Mouse (Mus musculus) layer of hippocampus, adult 2 months (tissue): ENCODE data around the gene Atg4c. TPM values are rescaled to one million over a fixed set of nuclear protein-coding genes. Genes with fewer than 3 reads are reported as not detected.

ENCODE experiments used
- DNase-seq, 2 experiments: peaks; one replicate each; pipeline ENCODE4 v3.0.0; 2022; ENCODE audit warnings: low spot score in 2 of 2
- H3K27ac ChIP-seq: fragments of 200-600 bp; 2 replicates; pipeline ENCODE4 v1.8.1; 2022
- H3K4me3 ChIP-seq: fragments of 200-600 bp; 2 replicates; pipeline ENCODE4 v1.8.1; 2022; ENCODE audit warnings: mild to moderate bottlenecking
- CTCF ChIP-seq: fragments of 200-600 bp; conservative IDR thresholded peaks from 2 replicates; pipeline ENCODE4 v1.8.1; 2022; ENCODE audit warnings: antibody characterized with exemption, mild to moderate bottlenecking, moderate library complexity
- total RNA-seq, 2 experiments: library from RNA; stranded (reverse); gene quantifications; 2 replicates each; pipeline ENCODE4 v1.2.3; 2021

The Atg4c gene
- total RNA-seq, 2 experiments from 2014 or later = 37.7 to 39.7 TPM

DNA sequence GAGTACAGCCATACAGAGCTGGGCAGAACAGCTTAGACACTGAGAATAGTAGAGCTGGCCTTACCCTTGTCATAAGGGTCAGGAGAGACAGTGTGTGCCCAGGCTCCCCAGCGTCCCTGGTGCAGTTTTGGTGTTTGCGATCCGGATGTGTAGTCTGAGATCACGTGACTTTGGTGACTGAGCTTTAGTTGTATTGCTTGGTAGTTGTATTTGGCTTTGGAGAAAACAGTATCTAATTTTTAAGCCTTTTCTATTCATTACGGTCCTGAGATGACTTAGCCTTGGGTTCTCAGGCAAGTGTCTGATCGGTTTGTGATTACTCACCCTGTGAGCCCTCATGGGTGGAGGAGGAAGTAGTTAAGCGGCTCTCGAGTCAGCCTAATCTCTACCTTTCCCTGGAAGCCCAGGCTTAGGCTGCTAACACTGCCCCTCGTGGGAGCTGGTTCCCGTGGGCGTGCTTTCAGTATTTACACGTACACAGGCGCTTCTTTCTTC lies 6.1 kb downstream of the Atg4c start:
- DNase-seq = no peak
- Histone ChIP-seq H3K27ac (peak overlapping the region; percentile 79), H3K4me3 (no peak overlapping the region)
- TF ChIP-seq CTCF = no peak

DNA sequence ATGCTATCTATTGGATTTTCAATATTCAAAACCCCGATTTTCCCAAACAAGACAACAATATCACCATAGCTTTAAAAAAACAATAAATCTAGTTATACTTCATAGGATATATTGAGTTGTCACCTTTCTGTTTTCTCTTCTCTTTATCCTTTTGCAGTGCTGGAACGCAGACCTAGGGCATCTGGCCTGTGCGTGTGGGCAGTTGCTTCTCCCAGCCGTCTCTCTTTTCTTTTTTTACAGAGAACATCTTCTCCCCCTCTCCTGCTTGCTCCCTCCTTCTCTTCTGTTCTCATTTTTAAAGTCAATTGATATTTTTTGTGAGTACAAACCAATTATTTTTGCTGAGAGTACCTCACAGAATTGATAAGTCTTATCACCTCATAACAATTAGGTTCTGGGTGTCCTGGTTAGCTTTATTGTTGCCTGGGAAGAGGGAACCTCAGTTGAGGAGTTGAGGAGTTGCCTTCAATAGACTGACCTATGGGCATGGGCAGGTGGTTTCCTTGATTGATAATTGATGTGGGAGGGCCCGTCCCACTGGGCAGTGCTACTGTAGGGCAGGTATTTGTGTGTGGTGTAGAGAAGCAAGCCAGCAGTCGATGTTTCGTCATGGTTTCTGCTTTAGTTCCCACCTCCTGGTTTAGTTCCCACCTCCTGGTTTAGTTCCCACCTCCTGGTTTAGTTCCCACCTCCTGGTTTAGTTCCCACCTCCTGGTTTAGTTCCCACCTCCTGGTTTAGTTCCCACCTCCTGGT lies 6.8 kb downstream of the Atg4c start:
- DNase-seq = no peak
- peak overlapping the region; percentile 79 for H3K27ac ChIP-seq
- no peak for TF ChIP-seq CTCF
- no peak overlapping the region for H3K4me3 ChIP-seq

DNA sequence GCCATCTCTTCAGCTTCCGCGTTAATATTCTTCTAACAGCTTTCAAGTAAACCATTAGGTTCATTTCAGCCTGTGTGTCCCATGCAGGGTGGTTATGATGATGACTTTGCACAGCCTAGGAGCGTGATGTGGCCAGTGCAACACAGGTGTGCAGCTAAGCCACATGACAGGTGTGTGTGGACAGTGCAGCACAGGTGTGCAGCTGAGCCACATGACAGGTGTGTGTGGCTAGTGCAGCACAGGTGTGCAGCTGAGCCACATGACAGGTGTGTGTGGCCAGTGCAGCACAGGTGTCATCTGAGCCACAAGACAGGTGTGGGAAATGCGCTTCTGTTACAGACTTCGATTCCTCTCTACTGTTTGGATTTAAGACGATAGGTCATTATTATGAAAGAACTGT lies 12.0 kb downstream of the Atg4c start:
- Histone ChIP-seq H3K27ac (no peak overlapping the region), H3K4me3 (no peak overlapping the region)
- no peak for DNase-seq
- no peak for TF ChIP-seq CTCF

DNA sequence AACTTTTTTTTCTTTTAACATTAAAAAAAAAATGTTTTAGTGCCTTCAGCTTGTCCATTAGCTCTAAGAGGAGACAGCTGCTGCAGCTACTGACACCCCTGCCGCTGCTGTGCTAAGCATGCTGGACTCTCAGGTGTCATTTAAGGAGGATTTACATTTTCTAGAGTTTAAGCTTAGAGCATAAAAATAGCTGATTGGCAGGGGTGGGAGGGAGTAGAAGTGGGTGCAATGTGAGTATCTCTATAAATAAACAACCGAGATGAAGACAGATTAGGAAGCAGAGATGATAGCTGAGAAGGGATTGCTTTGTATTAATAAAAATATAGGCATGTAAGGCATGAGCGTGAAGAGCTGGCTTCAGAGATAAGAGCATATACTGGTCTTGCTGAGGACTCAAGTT lies 12.6 kb downstream of the Atg4c start:
- no peak overlapping the region for H3K4me3 ChIP-seq
- peak overlapping the region; percentile 24; the same call in 1 of the 2 replicates for H3K27ac ChIP-seq
- TF ChIP-seq CTCF = 0 out of 2 replicates have a peak, but pooled peaks have one; percentile 3
- no peak for DNase-seq

DNA sequence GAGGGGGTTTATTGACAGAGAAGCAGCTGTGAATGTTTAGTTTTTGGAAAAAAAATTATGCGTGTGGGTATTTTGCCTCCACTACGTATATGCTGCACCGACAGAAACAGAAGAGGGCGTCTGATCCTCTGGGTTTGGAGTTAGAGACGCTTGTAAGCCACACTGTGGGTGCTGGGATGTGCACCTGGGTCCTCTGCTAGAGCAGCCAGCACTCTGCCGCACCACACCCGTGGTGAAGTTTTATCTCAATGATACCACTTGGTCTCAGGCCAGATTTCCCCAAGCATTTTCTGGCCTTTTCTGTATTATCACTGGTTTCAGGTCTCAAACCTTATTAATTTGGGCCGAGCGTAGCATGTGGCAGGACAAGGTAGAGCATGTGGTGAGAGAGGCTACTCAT lies 16.4 kb downstream of the Atg4c start:
- Histone ChIP-seq H3K4me3 (no peak overlapping the region), H3K27ac (no peak overlapping the region)
- DNase-seq = no peak
- TF ChIP-seq CTCF = no peak

DNA sequence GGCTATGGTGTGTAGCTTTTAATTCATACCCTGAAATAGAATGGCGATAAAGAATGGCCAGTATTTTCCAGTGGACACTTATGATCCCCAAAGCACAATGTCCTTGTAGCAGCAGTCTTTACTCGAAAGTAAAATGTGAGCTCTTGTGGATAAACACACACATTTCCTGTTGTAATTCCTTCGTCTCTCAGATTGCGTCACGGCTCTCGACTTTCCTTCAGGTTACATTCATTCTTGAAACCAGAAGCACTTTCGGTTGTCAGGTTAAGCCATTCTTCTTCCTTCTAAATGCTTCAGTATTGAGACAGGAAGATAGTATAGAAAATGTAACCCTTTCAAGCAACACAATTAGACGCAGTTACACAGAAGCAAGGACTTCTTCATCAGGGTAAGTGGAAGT lies 17.9 kb downstream of the Atg4c start:
- H3K27ac ChIP-seq = no peak overlapping the region
- no peak for TF ChIP-seq CTCF
- H3K4me3 ChIP-seq = no peak overlapping the region
- no peak for DNase-seq

DNA sequence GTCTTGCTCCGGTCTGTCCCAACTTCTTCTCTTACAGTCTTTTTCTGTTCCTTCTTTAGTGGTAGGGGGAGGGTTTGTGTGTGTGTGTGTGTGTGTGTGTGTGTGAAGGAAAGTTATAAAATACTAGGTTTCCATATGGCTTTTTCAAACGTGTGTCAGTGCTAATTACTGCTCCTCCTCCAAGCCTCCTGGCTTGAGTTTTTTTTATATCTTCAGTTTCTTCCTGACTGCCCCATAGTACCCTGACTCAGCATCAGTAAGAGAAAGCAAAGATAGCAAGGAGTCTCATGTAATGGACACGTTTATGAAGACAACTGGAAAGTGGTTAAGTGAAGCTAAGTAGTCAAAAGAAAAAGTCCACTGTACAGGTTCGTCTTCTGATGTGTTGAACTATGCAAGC lies 19.4 kb downstream of the Atg4c start:
- Histone ChIP-seq H3K27ac (no peak overlapping the region), H3K4me3 (no peak overlapping the region)
- TF ChIP-seq CTCF = no peak
- DNase-seq = no peak

DNA sequence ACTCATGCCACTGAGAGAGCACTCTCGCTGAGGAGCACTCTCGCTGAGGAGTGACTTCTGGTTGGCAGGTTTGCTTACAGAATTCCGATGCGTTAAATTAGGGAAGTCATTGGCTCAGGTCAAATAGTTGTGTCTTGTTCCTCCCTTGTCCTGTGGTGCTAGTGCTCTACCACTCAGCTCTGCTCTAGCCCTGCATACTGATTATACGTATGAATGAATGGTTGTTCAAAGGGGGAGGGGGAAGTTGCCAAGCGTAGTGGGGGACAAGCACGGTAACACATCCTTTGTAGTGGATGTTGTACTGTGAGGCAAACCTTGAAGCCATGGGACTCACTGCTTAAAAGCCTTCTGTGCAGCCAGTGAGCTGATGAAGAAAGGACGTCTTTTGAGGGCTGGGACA lies 28.5 kb downstream of the Atg4c start:
- no peak overlapping the region for H3K27ac ChIP-seq
- no peak overlapping the region for H3K4me3 ChIP-seq
- DNase-seq = no peak
- no peak for TF ChIP-seq CTCF

DNA sequence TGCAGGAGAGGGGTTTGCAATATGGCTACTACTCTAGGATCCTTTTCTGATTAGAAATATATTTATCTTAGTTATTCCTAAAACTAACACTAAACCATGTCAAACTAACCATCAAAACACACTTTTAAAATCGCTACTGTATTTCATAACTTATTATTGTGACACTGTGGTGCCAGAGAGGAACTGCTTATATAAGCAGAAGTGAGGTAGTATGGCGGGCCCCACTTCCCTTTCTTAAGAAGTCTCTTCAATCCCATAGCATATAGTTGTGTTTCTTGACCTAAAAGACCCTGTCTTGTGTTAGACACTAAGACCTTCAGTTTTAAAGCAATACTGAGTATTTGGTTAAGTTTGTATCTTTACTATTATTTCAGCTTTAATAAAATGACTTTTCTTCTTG lies 31.1 kb downstream of the Atg4c start:
- H3K4me3 ChIP-seq = no peak overlapping the region
- H3K27ac ChIP-seq = no peak overlapping the region
- no peak for TF ChIP-seq CTCF
- no peak for DNase-seq

DNA sequence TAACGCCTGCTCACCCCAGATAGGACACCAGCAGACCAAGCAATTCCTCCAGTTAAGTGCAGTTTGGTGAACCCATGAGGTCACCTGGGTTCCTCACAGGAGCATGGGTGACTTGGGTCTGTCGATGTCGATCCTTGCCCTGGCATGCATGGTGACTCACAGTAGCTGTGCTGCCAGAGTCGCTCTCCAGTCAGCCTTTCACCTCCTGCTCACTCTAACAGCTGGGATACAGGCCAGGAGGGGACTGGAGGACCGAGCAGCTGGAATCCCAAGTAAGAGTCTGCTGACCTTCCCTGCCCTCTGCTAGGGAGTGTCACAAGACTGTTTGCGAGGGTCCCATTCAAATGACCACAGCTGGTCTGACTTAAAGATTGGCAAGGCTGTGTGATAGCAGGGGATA lies 33.5 kb downstream of the Atg4c start:
- no peak overlapping the region for H3K27ac ChIP-seq
- TF ChIP-seq CTCF = no peak
- no peak for DNase-seq
- no peak overlapping the region for H3K4me3 ChIP-seq

DNA sequence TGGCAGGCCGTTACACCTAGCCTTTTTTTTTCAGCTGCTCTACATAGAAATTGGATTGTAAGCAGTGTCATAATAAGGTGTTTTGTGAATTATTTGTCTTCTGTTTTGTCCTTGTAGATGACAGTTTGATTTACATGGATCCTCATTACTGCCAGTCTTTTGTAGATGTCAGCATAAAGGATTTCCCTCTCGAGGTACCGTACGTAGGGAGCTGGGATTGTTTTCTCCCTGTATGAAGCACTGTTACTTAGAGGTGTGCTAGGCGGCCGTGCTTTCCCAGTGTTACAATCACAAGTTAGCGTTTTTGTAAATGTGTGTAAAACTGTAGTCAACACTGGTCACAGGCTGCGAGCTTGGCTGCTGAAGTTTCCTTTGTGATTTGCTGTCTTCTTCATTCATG lies 35.6 kb downstream of the Atg4c start:
- Histone ChIP-seq H3K27ac (no peak overlapping the region), H3K4me3 (no peak overlapping the region)
- TF ChIP-seq CTCF = no peak
- no peak for DNase-seq

DNA sequence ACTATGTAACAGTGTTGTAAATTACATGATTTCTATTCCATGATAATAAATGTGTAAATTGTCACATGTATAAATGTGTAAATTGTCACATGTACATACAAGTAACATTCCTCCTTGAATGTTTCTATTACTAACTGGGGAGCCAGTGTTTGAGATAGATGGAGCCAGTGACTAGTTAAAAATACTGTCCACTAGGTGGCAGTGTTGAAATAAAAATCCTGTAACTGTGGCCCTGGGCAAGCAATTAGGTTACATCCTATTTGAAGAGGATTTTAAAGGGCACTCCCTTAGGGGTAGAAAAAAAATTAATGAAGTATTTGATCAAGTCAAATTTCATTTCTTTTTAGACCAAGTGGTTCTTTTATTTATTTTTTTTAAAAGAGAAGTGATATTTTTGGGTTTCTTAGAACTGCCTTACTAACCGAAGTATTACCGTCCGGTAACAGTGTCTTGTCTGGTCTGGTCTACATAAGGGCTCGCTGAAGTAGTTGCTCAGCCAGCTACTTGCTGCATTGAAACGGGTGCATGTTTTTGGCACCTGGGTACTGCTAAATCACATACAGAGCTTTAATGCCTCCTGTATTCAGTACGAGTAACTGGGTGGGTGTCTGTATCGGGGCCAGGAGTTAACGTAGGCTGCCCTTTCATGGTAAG lies 41.6 kb downstream of the Atg4c start:
- peak; percentile 49 to 55 for DNase-seq
- TF ChIP-seq CTCF = peak; percentile 86
- H3K4me3 ChIP-seq = no peak overlapping the region
- no peak overlapping the region for H3K27ac ChIP-seq

DNA sequence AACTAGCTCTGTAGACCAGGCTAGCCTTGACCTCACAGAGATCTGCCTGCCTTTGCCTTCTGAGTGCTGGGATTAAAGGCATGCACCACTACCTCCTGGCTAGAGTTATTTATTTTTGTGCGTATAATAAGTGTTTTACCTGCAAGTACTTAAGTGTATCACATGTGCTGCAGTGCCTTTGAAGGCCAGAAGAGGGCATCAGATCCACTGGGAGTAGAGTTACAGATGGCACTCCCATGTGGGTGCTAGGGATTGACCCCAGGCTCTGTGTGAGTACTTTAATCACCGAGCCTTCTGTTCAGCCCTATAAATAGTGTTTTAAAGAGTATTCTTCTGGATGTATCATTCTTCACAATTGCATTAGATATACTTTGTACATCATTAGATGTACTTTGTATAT lies 44.6 kb downstream of the Atg4c start:
- Histone ChIP-seq H3K27ac (no peak overlapping the region), H3K4me3 (no peak overlapping the region)
- TF ChIP-seq CTCF = peak; percentile 67
- DNase-seq = no peak

DNA sequence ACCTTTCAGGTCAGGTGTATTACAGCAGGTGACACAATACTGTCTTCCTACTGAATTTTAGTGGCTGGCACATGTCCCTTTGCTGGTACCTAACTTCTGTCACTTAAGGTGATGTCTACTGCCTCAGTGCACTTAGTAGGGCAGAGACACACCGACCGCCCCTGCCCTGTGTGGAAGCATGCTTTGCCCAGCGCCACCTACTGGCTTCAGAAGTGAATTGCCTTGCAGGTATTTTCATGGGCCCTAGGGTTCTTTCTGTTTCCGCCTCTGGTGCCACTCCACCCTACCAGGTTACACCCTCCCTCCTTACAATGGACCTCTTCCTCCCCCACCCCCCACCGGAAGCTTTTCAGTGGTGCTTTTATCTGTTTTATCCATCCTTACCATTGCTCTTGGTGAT lies 47.9 kb downstream of the Atg4c start:
- peak; percentile 67 for TF ChIP-seq CTCF
- DNase-seq = no peak
- no peak overlapping the region for H3K4me3 ChIP-seq
- no peak overlapping the region for H3K27ac ChIP-seq
